Mouse (Mus musculus) cerebellum, postnatal 25 days (tissue): ENCODE results near the gene Hey2.

Experiments
- DNase-seq, 2 experiments: peaks; one replicate each; pipeline ENCODE4 v3.0.0; 2021; ENCODE audit warnings: mixed read lengths in 2 of 2

The Hey2 gene

GRCm38 (mm10) chr10:30842643-30843437 is at the start of gene Hey2:
Gene Hey2, minus strand, starts transcription at chr10:30842801.
- DNase-seq = peak; percentile 100

GRCm38 (mm10) chr10:30883085-30883760 is 40.6 kb upstream of the Hey2 start:
- DNase-seq = no peak

- DNase-seq = no peak
These were observed 38.5 kb upstream of the Hey2 start for GRCm38 (mm10) chr10:30881109-30881508.

- DNase-seq = no peak
These were observed 2.7 kb upstream of the Hey2 start for GRCm38 (mm10) chr10:30845101-30845825.

- DNase-seq = peak; percentile 17 to 30
These were observed 1.8 kb upstream of the Hey2 start for GRCm38 (mm10) chr10:30844191-30845010.

- peak; percentile 21 to 36 for DNase-seq
These were observed 1.0 kb upstream of the Hey2 start for GRCm38 (mm10) chr10:30843438-30844190.

GRCm38 (mm10) chr10:30842228-30842627 is 373 bp downstream of the Hey2 start:
- no peak for DNase-seq

GRCm38 (mm10) chr10:30840824-30841223 is 1.8 kb downstream of the Hey2 start:
- DNase-seq = no peak

GRCm38 (mm10) chr10:30838188-30838587 is 4.4 kb downstream of the Hey2 start:
- no peak for DNase-seq

- DNase-seq = peak in 1 of 2 experiments; percentile 28
These were observed 17.6 kb downstream of the Hey2 start for GRCm38 (mm10) chr10:30825049-30825448.

- DNase-seq = peak; percentile 83 to 84
These were observed 31.7 kb downstream of the Hey2 start for GRCm38 (mm10) chr10:30810967-30811293.

- peak; percentile 50 to 53 for DNase-seq
These were observed 32.2 kb downstream of the Hey2 start for GRCm38 (mm10) chr10:30810247-30810966.

GRCm38 (mm10) chr10:30803587-30804253 is 38.9 kb downstream of the Hey2 start:
- peak; percentile 43 to 47 for DNase-seq

- DNase-seq = peak; percentile 93 to 94
These were observed 39.7 kb downstream of the Hey2 start, which contains the start of gene Ncoa7 for GRCm38 (mm10) chr10:30802681-30803586. Gene Ncoa7, minus strand, starts transcription at chr10:30803326.

- DNase-seq = peak; percentile 54 to 70
These were observed 40.6 kb downstream of the Hey2 start for GRCm38 (mm10) chr10:30802033-30802432.

- no peak for DNase-seq
These were observed 42.7 kb downstream of the Hey2 start for GRCm38 (mm10) chr10:30799713-30800450.

GRCm38 (mm10) chr10:30796469-30797261 is 45.9 kb downstream of the Hey2 start:
- DNase-seq = no peak

GRCm38 (mm10) chr10:30791016-30791415 is 51.6 kb downstream of the Hey2 start:
- DNase-seq = no peak
